Mouse (Mus musculus) C2C12 (cell line): ENCODE results near the gene Sec14l5.

Experiments
- CEBPB ChIP-seq: IDR thresholded peaks from one replicate; pipeline ENCODE4 v1.6.1; 2011; ENCODE audit warnings: low read depth, mild to moderate bottlenecking, control low read depth, moderate library complexity
- CTCF ChIP-seq: IDR thresholded peaks from one replicate; pipeline ENCODE4 v1.5.1; 2011; ENCODE audit not compliant: control insufficient read depth, insufficient read depth, insufficient read length
- MAX ChIP-seq: IDR thresholded peaks from one replicate; pipeline ENCODE4 v1.6.1; 2011; ENCODE audit warnings: mild to moderate bottlenecking, control low read depth
- MYOD1 ChIP-seq: IDR thresholded peaks from one replicate; pipeline ENCODE4 v1.6.1; 2011; ENCODE audit warnings: low read depth; ENCODE audit not compliant: control insufficient read depth, insufficient read length
- MYOG ChIP-seq: IDR thresholded peaks from one replicate; pipeline ENCODE4 v1.6.1; 2011; ENCODE audit not compliant: control insufficient read depth, insufficient read length; ENCODE audit errors: extremely low read depth
- USF1 ChIP-seq: IDR thresholded peaks from one replicate; pipeline ENCODE4 v1.6.1; 2011; ENCODE audit warnings: low read depth, mild to moderate bottlenecking, control low read depth, moderate library complexity

- TF ChIP-seq CTCF: no peak
- no peak for TF ChIP-seq MYOD1
- no peak for TF ChIP-seq MYOG
- TF ChIP-seq USF1: no peak
- no peak for TF ChIP-seq MAX
- no peak for TF ChIP-seq CEBPB
These were observed 75.2 kb downstream of the Sec14l5 start, which contains the start of gene AU021092 for GRCm38 (mm10) chr16:5222140-5222539.
